Mouse (Mus musculus) heart, adult 18-20 months (tissue): ENCODE results near the gene Rpl18a. TPM values are rescaled to one million over a fixed set of nuclear protein-coding genes. Genes with fewer than 3 reads are reported as not detected.
A peak's percentile ranks its signal among the peaks of the same experiment; 100 is the strongest.
"Not testable (repeated sequence)": the region's sequence is repeated elsewhere in the genome, so short reads cannot be mapped to it uniquely, and the experiment has no call there.

ENCODE experiments used
- DNase-seq, 2 experiments: peaks; one replicate each; pipeline ENCODE4 v3.0.0; 2021 to 2022; ENCODE audit warnings: mixed read lengths in 1 of 2
- total RNA-seq, 2 experiments: library from RNA; stranded (reverse); gene quantifications; 2 replicates each; pipeline ENCODE4 v1.2.3; 2021

Rpl18a gene
- total RNA-seq, 2 experiments from 2014 or later, result 1,029 to 1,075 TPM

DNA sequence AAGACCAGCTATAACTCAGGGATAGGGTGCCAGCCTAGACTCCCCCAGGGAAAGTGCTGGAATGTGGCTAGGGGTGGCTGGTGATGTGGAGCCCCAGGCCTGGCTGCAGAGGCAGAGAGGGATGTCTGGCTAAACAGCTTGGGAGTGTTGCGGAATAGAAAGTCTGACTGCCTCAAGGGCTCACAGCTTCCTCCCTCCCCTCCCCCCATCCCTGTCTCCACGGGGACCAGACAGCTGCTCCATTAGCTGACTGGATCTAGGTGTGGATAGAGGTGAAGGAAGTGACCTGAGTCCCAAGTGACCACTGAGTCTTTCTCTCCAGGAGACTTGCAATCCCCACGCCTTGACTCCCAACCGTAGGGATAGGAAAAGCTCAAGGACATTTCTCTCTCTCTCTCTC lies 5.9 kb upstream of the Rpl18a start:
- no peak for DNase-seq

GRCm38 (mm10) chr8:70902211-70902610 lies 5.0 kb upstream of the Rpl18a start:
- no peak for DNase-seq

- DNase-seq, result no peak
Measured at GRCm38 (mm10) chr8:70900872-70901387, 3.7 kb upstream of the Rpl18a start.

DNA sequence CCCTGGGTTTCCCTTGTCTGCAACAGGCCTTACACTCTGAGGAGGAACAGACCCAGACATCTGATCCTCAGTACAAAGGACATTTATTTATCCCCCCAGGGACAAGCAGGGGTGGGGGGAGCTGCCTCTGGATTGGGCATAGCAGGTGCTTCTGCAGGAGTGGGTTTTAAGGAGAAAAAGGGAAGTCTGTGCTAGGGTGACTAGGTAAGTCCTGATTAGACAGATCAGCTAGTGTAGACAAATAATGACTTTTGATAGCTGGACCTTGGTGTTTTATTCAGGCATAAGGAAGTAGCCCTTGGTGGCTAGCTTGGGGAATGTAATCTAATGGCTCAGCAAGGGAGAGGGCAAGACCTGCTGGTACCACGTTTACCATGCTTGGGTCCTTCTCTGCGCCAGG lies 2.0 kb upstream of the Rpl18a start:
- DNase-seq, result no peak

DNA sequence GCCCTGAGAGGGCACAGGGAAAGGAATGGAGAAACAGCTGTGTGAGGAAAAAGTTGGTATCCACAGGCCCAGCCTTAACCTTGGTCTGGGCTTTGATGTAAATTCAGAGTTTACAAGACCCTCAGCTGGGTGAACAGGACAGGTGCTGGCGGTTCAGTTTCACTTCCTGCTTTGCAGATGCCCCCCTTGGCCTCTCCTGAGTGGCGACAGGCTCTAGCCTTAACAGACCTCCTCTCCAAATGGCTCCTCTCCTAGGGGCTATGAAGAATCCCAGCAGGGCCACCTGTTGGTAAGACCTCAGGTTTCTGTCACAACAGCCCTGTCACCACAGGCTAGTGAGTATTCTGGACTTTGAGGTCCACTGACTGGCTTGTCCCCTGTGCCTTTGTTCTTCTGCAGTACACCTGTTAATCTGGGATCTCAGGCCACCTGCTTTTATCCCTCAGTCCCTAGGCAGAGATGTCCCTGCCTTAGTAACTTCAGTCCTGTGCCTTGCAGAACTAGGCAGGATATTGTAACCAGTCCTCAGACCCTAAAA lies 1.5 kb upstream of the Rpl18a start:
- no peak for DNase-seq

DNA sequence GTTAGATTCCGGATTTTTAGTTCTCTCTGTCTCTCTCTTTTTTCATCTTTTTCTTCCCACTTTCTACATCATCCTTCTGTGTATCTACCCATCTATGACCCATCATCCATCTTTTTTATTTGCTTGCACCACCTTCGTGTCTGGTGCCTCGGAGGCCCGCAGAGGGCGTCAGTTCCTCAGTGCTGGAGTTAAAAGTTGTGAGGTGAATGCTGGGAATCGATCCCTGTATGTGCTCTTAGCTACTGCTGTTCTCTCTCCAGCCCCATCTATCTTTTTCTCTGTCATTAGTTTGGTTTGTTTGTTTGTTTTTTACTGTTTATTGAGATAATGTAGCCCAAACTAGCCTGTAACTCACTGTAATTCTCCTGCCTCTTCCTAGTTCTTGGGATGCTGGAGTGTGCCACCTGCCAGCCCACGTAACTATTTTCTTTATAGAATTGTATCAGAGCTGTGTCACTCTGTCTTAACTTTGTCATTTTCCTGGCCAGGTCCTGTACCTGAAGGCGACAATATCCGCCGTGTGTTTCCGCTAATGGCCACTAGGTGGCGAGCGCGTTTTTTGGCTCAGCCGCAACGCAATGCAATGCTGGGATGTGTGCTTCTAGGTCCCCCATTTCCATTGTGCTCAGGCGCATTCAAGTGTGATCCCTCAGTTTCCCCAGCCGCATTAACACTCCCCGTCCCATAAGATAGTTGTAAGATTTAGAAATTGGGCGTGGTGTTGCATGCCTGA lies 635 bp upstream of the Rpl18a start:
- peak; percentile 85 to 94 for DNase-seq

DNA sequence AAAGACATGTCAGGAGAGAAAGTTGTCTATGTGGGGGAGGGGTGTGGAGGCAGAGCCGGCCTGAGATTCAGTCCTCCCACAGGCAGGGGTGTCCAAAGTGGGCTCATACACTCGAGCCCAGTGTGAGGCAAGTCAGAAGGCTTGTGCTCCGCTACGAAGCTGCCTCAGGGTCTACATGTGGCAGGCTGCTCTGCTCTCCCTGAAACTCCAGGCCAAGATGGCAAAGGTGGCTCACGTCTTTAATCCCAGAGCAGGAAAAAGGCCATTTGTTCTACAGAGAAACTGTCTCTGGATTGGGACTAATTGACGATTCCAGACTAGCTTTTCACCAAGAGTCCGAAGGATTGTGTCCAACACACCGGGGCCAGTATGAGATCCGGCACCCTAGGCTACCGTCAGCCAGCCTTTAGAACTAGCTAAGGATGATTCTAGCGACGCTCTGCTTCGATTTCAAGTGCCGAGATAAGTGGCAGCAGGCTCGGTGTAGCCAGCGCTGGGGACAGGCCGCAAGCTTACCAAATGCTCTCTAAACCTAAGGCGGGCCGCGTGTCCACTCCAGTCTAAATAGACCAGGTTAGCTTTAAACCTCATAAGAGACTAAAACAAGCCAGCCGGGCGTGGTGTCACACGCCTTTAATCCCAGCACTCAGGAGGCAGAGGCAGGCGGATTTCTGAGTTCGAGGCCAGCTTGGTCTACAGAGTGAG lies 744 bp downstream of the Rpl18a start:
- DNase-seq, result no peak

DNA sequence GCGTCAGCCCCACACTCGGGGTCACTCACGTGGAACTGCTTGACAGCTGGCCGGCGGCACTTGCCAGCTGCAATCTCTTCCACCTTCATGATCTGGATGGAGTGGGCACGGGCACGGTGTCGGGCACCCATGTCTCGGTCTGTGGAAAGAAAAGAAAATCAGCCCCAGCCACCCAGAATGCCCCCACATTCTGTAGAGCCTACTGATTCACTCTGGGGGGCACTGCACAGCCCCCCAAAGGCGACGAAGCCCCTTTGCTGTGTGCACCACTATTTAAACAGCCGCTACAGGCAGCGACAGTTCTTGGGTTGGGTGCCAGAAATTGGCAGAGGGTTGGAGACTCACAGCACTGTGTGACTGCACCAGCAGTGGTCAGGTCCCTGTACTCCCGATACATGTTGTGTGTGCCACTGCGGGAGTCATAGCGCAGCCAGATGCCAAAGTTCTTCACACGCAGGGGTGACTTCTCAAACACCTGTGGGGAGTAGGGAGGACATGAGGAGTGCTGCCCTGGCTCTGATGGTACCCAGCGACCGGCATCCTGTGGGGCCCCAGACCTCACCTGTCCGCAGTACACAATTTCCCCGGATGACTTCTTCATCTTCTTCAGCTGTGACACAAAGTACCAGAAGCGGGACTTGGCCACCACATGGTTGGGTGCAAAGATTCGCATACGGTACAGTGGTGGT lies 1.5 kb downstream of the Rpl18a start:
- DNase-seq, result not testable (repeated sequence)

- no peak for DNase-seq
Measured at GRCm38 (mm10) chr8:70894771-70895545, 2.3 kb downstream of the Rpl18a start.

DNA sequence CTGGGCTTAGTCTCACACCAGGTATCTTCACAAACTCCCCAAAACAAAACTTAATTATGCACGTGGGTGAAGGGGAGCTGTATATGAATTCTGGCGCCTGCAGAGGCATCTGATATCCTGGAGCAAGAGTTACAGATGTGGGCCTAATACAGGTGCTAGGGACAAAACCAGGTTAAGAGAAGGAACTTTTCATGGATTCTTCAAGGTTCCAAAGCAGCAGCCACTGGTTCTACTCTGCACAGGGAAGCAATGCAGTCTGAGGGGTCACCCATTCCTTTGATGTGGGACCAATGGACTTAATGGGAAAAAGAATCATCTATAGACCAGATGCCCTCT lies 2.9 kb downstream of the Rpl18a start:
- no peak for DNase-seq

DNA sequence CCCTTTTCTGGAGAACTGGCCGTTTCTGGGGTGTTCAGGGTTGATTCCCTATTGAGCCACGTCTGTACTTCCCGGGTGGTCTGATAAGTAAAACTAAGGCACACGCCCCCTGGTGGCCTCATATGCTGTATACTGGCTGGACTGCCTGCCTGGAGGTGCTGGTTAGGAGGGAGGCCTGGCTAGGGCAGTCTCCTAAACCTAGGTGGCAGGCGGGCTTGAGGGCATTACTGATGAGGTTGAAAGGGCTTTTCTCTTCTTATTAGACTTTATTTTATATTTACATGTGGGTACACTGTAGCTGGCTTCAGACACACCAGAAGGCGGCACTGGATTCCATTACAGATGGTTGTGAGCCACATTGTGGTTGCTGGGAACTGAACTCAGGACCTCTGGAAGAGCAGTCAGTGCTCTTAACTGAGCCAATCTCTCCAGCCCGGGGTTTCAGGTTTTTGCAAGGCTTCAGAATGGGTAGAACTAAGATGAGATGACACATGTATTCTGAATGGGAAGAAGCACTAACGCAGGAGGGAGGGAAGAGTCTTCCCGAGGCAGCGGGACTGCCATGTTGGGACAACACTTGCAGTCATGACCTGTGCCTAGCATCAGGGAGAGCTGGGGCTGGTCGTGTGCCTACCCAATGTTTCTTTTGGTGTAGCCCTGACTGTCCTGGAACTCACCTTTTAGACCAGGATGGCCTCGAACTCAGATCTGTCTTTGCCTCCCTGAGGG lies 3.4 kb downstream of the Rpl18a start:
- DNase-seq, result peak; percentile 67 to 82

DNA sequence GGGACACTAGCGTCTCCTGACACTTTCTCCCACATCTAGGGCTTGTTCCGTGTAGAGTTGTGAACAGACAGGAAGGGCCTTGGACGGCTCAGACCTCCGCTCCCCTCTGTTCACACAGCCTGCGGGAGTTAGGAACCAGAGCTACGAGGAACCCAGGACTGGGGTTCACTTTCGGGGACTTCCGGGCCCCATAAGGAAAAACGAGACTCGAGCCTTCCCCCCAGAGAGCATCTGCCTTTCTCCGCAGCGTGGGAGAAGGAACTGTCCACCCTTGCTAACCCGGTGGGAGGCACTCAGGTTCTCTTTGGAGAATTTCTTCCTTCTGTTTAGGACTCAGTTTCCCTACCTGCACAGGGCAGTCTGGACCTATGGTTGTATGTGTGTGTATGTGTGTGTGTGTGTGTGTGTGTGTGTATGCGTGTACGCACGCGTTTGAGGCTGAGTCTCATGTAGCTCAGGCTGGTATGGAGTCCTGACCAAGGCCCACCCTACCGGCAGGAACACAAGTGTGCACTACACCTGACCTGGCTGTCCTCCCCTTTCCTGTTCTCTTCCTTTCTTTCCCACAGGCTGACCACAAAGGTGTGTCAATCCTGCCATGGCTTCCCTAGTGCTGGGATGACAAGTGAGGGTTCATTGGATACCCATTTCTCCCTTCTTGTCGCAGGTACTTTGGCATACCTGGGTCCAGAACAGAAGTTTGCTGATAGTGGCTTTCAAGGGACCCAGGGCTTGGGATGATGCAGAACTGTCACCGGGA lies 4.1 kb downstream of the Rpl18a start:
- DNase-seq, result no peak

- DNase-seq, result no peak
Measured at GRCm38 (mm10) chr8:70892022-70892895, 5.0 kb downstream of the Rpl18a start, which contains the start of gene Slc5a5. TSS of gene Slc5a5 (minus strand) at chr8:70892757.

GRCm38 (mm10) chr8:70891356-70891755 lies 5.9 kb downstream of the Rpl18a start:
- DNase-seq, result no peak

DNA sequence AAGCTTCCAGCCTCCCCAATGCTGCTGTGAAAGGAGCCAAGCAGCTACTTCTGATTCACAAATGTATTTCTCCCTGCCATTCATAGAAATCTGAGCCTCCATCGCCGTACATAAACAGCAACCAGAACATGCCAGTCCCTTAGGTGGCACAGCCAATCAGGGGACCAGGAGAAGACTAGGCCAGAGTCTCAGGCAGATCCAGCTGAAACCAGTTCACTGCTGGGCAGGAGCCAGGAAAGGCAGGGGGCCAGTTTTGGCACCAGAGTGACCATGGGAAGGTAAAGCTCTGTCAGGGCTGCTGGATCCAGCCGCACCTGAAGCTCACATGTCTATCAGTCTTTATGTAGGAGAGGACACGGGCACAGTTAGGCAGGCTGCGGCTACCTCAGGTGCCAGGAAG lies 6.6 kb downstream of the Rpl18a start:
- no peak for DNase-seq

DNA sequence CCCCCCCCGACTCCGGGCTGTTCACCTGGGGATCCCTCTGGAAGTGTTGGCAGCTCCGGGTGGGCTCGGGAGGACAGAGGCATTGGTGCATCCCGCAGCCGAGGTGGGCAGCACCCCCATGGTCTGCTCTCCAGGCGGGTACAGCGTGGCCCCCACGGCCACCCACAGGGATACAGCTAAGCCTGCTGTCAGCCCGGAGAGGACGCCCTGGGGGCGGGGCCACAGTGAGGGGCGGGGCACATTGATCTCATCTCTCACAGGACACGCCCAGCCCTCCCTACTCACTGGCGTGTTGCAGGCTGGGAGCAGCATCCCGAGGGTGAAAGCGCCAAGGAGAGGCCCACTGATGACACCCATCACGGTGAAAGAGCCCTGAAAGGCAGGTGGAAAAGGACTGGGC lies 9.5 kb downstream of the Rpl18a start:
- DNase-seq, result no peak

DNA sequence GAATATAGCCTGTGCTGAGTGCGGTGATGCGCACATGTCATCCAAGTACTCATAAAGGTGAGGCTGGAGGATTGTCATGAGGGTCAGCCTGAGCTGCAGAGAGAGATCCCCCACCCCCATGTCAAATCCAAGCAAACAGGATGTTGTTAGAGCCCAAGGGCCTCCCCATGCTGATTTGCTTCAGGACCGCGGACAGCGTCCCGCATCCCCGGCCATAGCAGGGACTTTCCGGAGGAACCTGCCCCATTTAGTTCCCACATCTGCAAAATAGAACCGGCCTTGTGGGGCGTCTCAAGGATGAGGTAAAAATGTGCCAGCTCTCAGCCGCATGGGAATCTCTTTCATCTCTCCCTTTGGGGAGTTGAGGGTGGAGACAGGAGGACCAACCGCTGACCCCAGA lies 11.6 kb downstream of the Rpl18a start:
- no peak for DNase-seq

GRCm38 (mm10) chr8:70884683-70885082 lies 12.5 kb downstream of the Rpl18a start:
- DNase-seq, result no peak

DNA sequence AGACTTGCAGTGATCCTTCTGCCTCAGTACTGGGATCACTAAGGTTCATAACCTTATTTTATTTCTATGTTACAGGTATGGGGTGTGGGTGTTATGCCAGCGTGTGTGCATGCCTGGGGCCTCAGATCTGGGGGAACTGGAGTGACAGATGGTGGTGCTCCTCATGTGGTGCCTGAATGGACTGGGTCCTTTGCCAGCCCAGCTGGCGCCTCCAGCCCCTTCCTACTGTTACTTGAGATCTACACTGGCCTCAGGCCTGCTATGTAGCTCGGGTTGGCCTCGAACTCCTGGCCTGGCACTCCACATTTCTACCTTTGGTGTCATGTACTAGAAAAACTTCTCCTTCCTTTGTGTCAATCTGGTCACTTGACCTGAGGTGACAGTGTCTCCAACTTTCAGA lies 13.0 kb downstream of the Rpl18a start:
- DNase-seq, result no peak

DNA sequence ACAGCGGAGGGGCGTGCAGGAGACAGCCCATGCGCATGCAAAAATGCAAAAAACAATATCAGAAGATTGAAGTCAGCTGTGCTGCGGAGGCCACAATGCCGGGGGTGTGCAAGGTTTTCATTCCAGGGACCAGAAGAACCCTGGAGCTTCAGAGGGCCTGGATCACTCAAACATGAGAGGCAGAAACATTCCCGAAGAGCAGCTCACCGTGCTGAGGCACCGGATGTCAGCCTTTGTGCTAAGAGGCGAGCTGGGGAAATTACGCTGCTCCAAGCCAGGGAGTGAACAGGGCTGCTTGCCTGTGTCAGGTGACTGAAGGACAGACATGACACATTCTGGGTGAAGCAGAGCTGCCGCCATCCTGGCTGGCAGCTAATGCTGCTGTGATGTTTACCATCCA lies 16.7 kb downstream of the Rpl18a start:
- peak; percentile 53 to 55 for DNase-seq
